Mouse (Mus musculus): ENCODE measurements around the gene Jkamp. TPM values are rescaled to one million over a fixed set of nuclear protein-coding genes. Genes with fewer than 3 reads are reported as not detected.

The Jkamp gene
- polyA plus RNA-seq, 1 experiment from 2014 or later = 53.2 TPM

GRCm38 (mm10) chr12:72104027-72104426 lies 18.6 kb downstream of the Jkamp start:
- Histone ChIP-seq H3K36me3 (ENCODE audit: control insufficient read depth, insufficient read depth, low read length) (peaks cover 26% of the 10 kb centered on the region), H3K9me3 (ENCODE audit: control insufficient read depth, low read length) (no peaks in the 10 kb centered on the region), H3K27me3 (replicated peaks; ENCODE audit: control insufficient read depth, insufficient read depth, low read length) (no peaks in the 10 kb centered on the region), H3K4me1 (replicated peaks; ENCODE audit: control insufficient read depth, insufficient read depth, low read length) (no peaks in the 10 kb centered on the region), H3K4me3 (ENCODE audit: low read depth, low read length) (no peak overlapping the region), H3K9ac (ENCODE audit: low read length) (no peak overlapping the region), H3K4me2 (ENCODE audit: low read length) (no peak overlapping the region), H3K27ac (ENCODE audit: low read depth) (no peak overlapping the region)
- 82% methylated on average over 5 of the region's 5 CpGs for WGBS
- ATAC-seq (replicated peaks; ENCODE audit: low FRiP score, low TSS enrichment, low read depth) (0 out of 2 replicates have a peak, but pooled peaks have one; percentile 43), DNase-seq (ENCODE audit: low spot score) (no peak)

GRCm38 (mm10) chr12:72104525-72105281 lies 19.3 kb downstream of the Jkamp start:
- H3K27me3 ChIP-seq (replicated peaks; ENCODE audit: control insufficient read depth, insufficient read depth, low read length) = no peaks in the 10 kb centered on the region
- H3K36me3 ChIP-seq (ENCODE audit: control insufficient read depth, insufficient read depth, low read length) = peaks cover 19% of the 10 kb centered on the region
- no peak overlapping the region for H3K9ac ChIP-seq (ENCODE audit: low read length)
- 0 out of 2 replicates have a peak, but pooled peaks have one; percentile 47 for ATAC-seq (replicated peaks; ENCODE audit: low FRiP score, low TSS enrichment, low read depth)
- no peak overlapping the region for H3K4me2 ChIP-seq (ENCODE audit: low read length)
- DNase-seq (ENCODE audit: low spot score) = peak; percentile 76
- no peaks in the 10 kb centered on the region for H3K9me3 ChIP-seq (ENCODE audit: control insufficient read depth, low read length)
- no peak overlapping the region for H3K4me3 ChIP-seq (ENCODE audit: low read depth, low read length)
- WGBS = 32% methylated on average over 14 of the region's 14 CpGs
- no peak overlapping the region for H3K27ac ChIP-seq (ENCODE audit: low read depth)
- H3K4me1 ChIP-seq (replicated peaks; ENCODE audit: control insufficient read depth, insufficient read depth, low read length) = no peaks in the 10 kb centered on the region

- no peaks in the 10 kb centered on the region for H3K9me3 ChIP-seq (ENCODE audit: control insufficient read depth, low read length)
- WGBS = 78% methylated on average over 6 of the region's 6 CpGs
- H3K4me2 ChIP-seq (ENCODE audit: low read length) = no peak overlapping the region
- H3K4me3 ChIP-seq (ENCODE audit: low read depth, low read length) = no peak overlapping the region
- no peaks in the 10 kb centered on the region for H3K36me3 ChIP-seq (ENCODE audit: control insufficient read depth, insufficient read depth, low read length)
- DNase-seq (ENCODE audit: low spot score) = no peak
- no peaks in the 10 kb centered on the region for H3K4me1 ChIP-seq (replicated peaks; ENCODE audit: control insufficient read depth, insufficient read depth, low read length)
- no peaks in the 10 kb centered on the region for H3K27me3 ChIP-seq (replicated peaks; ENCODE audit: control insufficient read depth, insufficient read depth, low read length)
- no peak overlapping the region for H3K27ac ChIP-seq (ENCODE audit: low read depth)
- ATAC-seq (replicated peaks; ENCODE audit: low FRiP score, low TSS enrichment, low read depth) = no peak
- no peak overlapping the region for H3K9ac ChIP-seq (ENCODE audit: low read length)
Observed at GRCm38 (mm10) chr12:72115126-72115525, 29.7 kb downstream of the Jkamp start.

GRCm38 (mm10) chr12:72115686-72116345 lies 30.4 kb downstream of the Jkamp start:
- Histone ChIP-seq H3K9me3 (ENCODE audit: control insufficient read depth, low read length) (no peaks in the 10 kb centered on the region), H3K4me3 (ENCODE audit: low read depth, low read length) (no peak overlapping the region), H3K9ac (ENCODE audit: low read length) (no peak overlapping the region), H3K27ac (ENCODE audit: low read depth) (no peak overlapping the region), H3K4me1 (replicated peaks; ENCODE audit: control insufficient read depth, insufficient read depth, low read length) (no peaks in the 10 kb centered on the region), H3K36me3 (ENCODE audit: control insufficient read depth, insufficient read depth, low read length) (no peaks in the 10 kb centered on the region), H3K27me3 (replicated peaks; ENCODE audit: control insufficient read depth, insufficient read depth, low read length) (no peaks in the 10 kb centered on the region), H3K4me2 (ENCODE audit: low read length) (no peak overlapping the region)
- DNase-seq (ENCODE audit: low spot score) (no peak), ATAC-seq (replicated peaks; ENCODE audit: low FRiP score, low TSS enrichment, low read depth) (no peak)
- WGBS = 68% methylated on average over 23 of the region's 23 CpGs

GRCm38 (mm10) chr12:72129203-72129602 lies 43.8 kb downstream of the Jkamp start:
- H3K27me3 ChIP-seq (replicated peaks; ENCODE audit: control insufficient read depth, insufficient read depth, low read length) = no peaks in the 10 kb centered on the region
- no peak overlapping the region for H3K4me2 ChIP-seq (ENCODE audit: low read length)
- no peak overlapping the region for H3K9ac ChIP-seq (ENCODE audit: low read length)
- no peaks in the 10 kb centered on the region for H3K9me3 ChIP-seq (ENCODE audit: control insufficient read depth, low read length)
- WGBS = 94% methylated on average over 10 of the region's 10 CpGs
- ATAC-seq (replicated peaks; ENCODE audit: low FRiP score, low TSS enrichment, low read depth) = no peak
- DNase-seq (ENCODE audit: low spot score) = no peak
- H3K4me1 ChIP-seq (replicated peaks; ENCODE audit: control insufficient read depth, insufficient read depth, low read length) = no peaks in the 10 kb centered on the region
- no peaks in the 10 kb centered on the region for H3K36me3 ChIP-seq (ENCODE audit: control insufficient read depth, insufficient read depth, low read length)
- no peak overlapping the region for H3K4me3 ChIP-seq (ENCODE audit: low read depth, low read length)
- no peak overlapping the region for H3K27ac ChIP-seq (ENCODE audit: low read depth)

- DNase-seq (ENCODE audit: low spot score) (no peak), ATAC-seq (replicated peaks; ENCODE audit: low FRiP score, low TSS enrichment, low read depth) (no peak)
- no peak overlapping the region for H3K27ac ChIP-seq (ENCODE audit: low read depth)
- H3K36me3 ChIP-seq (ENCODE audit: control insufficient read depth, insufficient read depth, low read length) = no peaks in the 10 kb centered on the region
- no peak overlapping the region for H3K4me3 ChIP-seq (ENCODE audit: low read depth, low read length)
- no peak overlapping the region for H3K4me2 ChIP-seq (ENCODE audit: low read length)
- no peaks in the 10 kb centered on the region for H3K9me3 ChIP-seq (ENCODE audit: control insufficient read depth, low read length)
- WGBS = 86% methylated on average over 4 of the region's 4 CpGs
- no peak overlapping the region for H3K9ac ChIP-seq (ENCODE audit: low read length)
- H3K4me1 ChIP-seq (replicated peaks; ENCODE audit: control insufficient read depth, insufficient read depth, low read length) = no peaks in the 10 kb centered on the region
- H3K27me3 ChIP-seq (replicated peaks; ENCODE audit: control insufficient read depth, insufficient read depth, low read length) = no peaks in the 10 kb centered on the region
Observed at GRCm38 (mm10) chr12:72150786-72151185, 65.4 kb downstream of the Jkamp start.

Small RNA genes lying within 50 kb of the gene (microRNA-seq; reads per million reads assigned to microRNA genes)
- gene Gm24466 = not detected

Other genes starting within 250 kb of the Jkamp start
- 0.69 and 0.95 TPM in 2 replicates for gene Gpr135, start 14.5 kb upstream of the Jkamp start, polyA plus RNA-seq (2014; fragmentation: Nextera tagmentation; extraction: Ambion mirVana)
- gene L3hypdh, start 150 bp upstream of the Jkamp start, polyA plus RNA-seq (2014; fragmentation: Nextera tagmentation; extraction: Ambion mirVana) = 18.4 and 19.1 TPM in 2 replicates
- not detected in 2 replicates for gene Ccdc175, start 99.4 kb downstream of the Jkamp start, polyA plus RNA-seq (2014; fragmentation: Nextera tagmentation; extraction: Ambion mirVana)

Measured in intestine, embryonic 14.5 days (tissue).